Mouse (Mus musculus): ENCODE results near the gene Muc5ac. TPM values are rescaled to one million over a fixed set of nuclear protein-coding genes. Genes with fewer than 3 reads are reported as not detected.

The Muc5ac gene
- 0.03 TPM in 1 of 2 replicates, not detected in the other for polyA plus RNA-seq (2015; fragmentation: Nextera tagmentation; extraction: Ambion mirVana)

DNA sequence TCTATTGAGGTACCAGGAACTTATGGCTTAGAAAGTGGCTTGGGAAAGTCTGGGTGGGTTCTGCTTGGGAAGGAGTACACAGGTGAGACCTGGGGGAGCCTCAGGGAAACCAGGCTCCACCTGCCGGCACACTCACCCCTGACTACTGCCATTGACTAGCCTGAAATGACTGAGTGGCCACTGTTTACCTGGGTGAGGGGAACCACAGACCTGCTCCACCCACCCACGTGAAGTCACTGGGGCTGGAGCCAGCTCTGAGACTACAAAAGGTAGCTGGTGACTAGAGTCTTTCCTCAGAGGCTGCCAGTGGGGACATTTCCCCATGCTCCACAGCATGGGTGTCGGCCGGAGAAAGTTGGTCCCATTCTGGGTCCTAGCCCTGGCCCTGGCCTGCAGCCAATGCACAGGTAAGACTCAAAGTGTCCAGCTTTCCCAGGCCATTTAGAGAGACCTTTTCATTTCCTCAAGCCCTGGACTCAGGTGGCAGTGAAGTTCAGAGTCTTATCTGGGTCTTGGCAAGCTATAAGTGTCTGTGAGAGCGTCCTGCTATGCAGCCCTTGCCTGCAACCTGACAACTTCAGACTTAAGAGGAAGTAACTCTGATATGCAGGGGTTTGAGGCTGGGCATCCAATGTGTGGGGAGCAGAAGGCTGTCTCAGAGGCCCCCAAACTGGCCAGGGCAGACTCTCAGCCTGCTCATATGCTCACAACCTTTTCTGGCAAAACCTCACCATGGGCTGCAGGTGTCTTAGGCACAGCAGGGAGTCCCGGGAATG, at the start of gene Muc5ac:
Gene Muc5ac (plus strand): TSS at position 296 of the 776 bp plus-strand sequence.
- Histone ChIP-seq H3K4me3 (replicated peaks) (no peak within 1 kb of the TSS), H3K9me3 (no peaks in the 10 kb centered on the region), H3K9ac (no peak within 1 kb of the TSS), H3K27ac (no peak within 1 kb of the TSS), H3K36me3 (no peaks in the 10 kb centered on the region), H3K27me3 (replicated peaks) (no peaks in the 10 kb centered on the region), H3K4me1 (replicated peaks) (no peaks in the 10 kb centered on the region), H3K4me2 (replicated peaks) (no peak within 1 kb of the TSS)
- ATAC-seq: no peak
- WGBS: 79% methylated on average over 6 of the region's 6 CpGs

GRCm38 (mm10) chr7:141747451-141748100, 41.2 kb upstream of the Muc5ac start:
- no peak overlapping the region for H3K9ac ChIP-seq
- H3K27me3 ChIP-seq (replicated peaks): no peaks in the 10 kb centered on the region
- WGBS: 85% methylated on average over 7 of the region's 7 CpGs
- no peaks in the 10 kb centered on the region for H3K9me3 ChIP-seq
- no peak overlapping the region for H3K4me2 ChIP-seq (replicated peaks)
- H3K27ac ChIP-seq: no peak overlapping the region
- no peak for ATAC-seq
- H3K4me1 ChIP-seq (replicated peaks): no peaks in the 10 kb centered on the region
- H3K4me3 ChIP-seq (replicated peaks): no peak overlapping the region
- no peaks in the 10 kb centered on the region for H3K36me3 ChIP-seq

- Histone ChIP-seq H3K9me3 (no peaks in the 10 kb centered on the region), H3K4me1 (replicated peaks) (no peaks in the 10 kb centered on the region), H3K4me2 (replicated peaks) (no peak overlapping the region), H3K27ac (no peak overlapping the region), H3K36me3 (no peaks in the 10 kb centered on the region), H3K9ac (no peak overlapping the region), H3K27me3 (replicated peaks) (no peaks in the 10 kb centered on the region), H3K4me3 (replicated peaks) (no peak overlapping the region)
- WGBS: 76% methylated on average over 6 of the region's 6 CpGs
- no peak for ATAC-seq
Observed at GRCm38 (mm10) chr7:141752513-141752912, 36.3 kb upstream of the Muc5ac start.

DNA sequence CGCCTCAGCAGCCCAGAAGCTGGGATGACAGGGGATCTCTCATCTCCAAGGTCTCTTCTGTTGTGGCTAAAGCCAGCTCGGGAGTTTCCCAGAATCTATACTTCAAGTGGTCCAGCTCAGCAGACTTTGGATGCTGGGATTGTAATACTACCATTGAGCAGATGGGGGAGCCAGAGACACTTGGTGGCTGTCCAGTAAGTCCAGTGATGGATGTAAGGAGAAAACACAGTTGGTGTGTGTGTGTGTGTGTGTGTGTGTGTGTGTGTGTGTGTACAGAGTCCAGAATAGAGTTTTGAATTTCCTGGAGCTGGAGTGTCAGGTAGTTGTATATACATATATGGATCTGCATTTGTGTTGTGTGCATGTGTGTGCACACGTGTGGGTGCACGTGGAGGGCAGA, 32.9 kb upstream of the Muc5ac start:
- no peak overlapping the region for H3K4me2 ChIP-seq (replicated peaks)
- ATAC-seq: no peak; the same call in 1 of the 2 replicates

GRCm38 (mm10) chr7:141758291-141758690, 30.5 kb upstream of the Muc5ac start:
- Histone ChIP-seq H3K4me3 (replicated peaks) (no peak overlapping the region), H3K27ac (no peak overlapping the region), H3K27me3 (replicated peaks) (no peaks in the 10 kb centered on the region), H3K36me3 (no peaks in the 10 kb centered on the region), H3K4me2 (replicated peaks) (no peak overlapping the region), H3K4me1 (replicated peaks) (no peaks in the 10 kb centered on the region), H3K9ac (no peak overlapping the region), H3K9me3 (no peaks in the 10 kb centered on the region)
- WGBS: 74% methylated on average over 4 of the region's 4 CpGs
- ATAC-seq: no peak

More for the DNA sequence above, 32.9 kb upstream of the Muc5ac start:
- WGBS: 44% methylated on average over 4 of the region's 4 CpGs
- Histone ChIP-seq H3K4me3 (replicated peaks) (no peak overlapping the region), H3K9me3 (no peaks in the 10 kb centered on the region), H3K27ac (no peak overlapping the region), H3K4me1 (replicated peaks) (no peaks in the 10 kb centered on the region), H3K27me3 (replicated peaks) (no peaks in the 10 kb centered on the region), H3K9ac (no peak overlapping the region), H3K36me3 (no peaks in the 10 kb centered on the region)

DNA sequence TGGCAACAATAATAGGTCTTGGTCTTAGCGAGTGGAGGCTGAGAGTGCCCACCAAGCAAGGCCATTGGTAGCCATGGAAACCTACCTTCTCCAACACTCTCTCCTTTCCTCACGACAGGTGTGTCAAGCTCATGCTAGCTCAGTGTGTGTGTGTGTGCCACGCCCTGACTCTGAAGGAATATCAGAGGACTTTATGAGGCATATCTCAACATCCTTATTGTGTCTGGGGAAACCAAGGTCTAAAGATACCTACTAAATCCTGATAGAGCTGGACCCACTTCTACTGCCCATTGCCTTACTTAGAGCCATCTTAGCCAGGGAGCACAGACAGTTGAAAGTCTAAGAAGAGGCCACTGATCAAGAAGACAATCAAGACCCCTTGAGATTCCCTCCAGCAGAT, 18.3 kb upstream of the Muc5ac start:
- H3K4me3 ChIP-seq (replicated peaks): no peak overlapping the region
- 66% methylated on average over 3 of the region's 3 CpGs for WGBS
- no peaks in the 10 kb centered on the region for H3K27me3 ChIP-seq (replicated peaks)
- no peak overlapping the region for H3K9ac ChIP-seq
- no peaks in the 10 kb centered on the region for H3K9me3 ChIP-seq
- peak; percentile 81 for ATAC-seq
- no peaks in the 10 kb centered on the region for H3K36me3 ChIP-seq
- H3K4me1 ChIP-seq (replicated peaks): peaks cover 14% of the 10 kb centered on the region
- no peak overlapping the region for H3K4me2 ChIP-seq (replicated peaks)
- H3K27ac ChIP-seq: no peak overlapping the region

DNA sequence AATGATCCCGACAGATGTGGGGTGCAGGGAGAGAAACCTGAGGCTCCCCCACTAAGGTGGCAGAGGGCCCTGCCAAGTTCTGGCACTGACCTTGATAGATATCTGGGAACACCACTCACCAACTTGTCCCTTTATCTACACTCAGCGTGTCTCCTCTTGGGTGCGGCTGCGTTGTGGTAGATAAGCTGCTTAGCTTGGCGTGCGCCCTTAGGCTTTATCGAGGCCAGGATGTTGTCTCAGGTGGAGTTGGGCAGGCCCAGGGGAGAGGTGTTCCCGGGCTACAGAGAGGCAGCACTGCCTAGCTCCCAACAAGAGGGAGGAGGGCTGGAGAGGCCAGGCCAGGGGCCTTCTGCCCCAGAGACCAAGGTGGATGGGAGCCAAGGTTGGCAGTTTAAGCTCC, 17.8 kb upstream of the Muc5ac start:
- 73% methylated on average over 8 of the region's 8 CpGs for WGBS
- peak; percentile 94 for ATAC-seq

GRCm38 (mm10) chr7:141772058-141772557, 16.7 kb upstream of the Muc5ac start:
- Histone ChIP-seq H3K4me2 (replicated peaks) (no peak overlapping the region), H3K4me3 (replicated peaks) (no peak overlapping the region), H3K4me1 (replicated peaks) (peaks cover 14% of the 10 kb centered on the region), H3K27ac (no peak overlapping the region), H3K9ac (no peak overlapping the region), H3K27me3 (replicated peaks) (no peaks in the 10 kb centered on the region), H3K36me3 (no peaks in the 10 kb centered on the region), H3K9me3 (no peaks in the 10 kb centered on the region)
- 0 out of 2 replicates have a peak, but pooled peaks have one; percentile 32 for ATAC-seq
- WGBS: 48% methylated on average over 1 of the region's 1 CpGs

More for the DNA sequence above, 17.8 kb upstream of the Muc5ac start:
- peaks cover 14% of the 10 kb centered on the region for H3K4me1 ChIP-seq (replicated peaks)
- no peak overlapping the region for H3K4me2 ChIP-seq (replicated peaks)
- no peaks in the 10 kb centered on the region for H3K27me3 ChIP-seq (replicated peaks)
- no peak overlapping the region for H3K4me3 ChIP-seq (replicated peaks)
- no peak overlapping the region for H3K27ac ChIP-seq
- no peaks in the 10 kb centered on the region for H3K36me3 ChIP-seq
- H3K9ac ChIP-seq: no peak overlapping the region
- no peaks in the 10 kb centered on the region for H3K9me3 ChIP-seq

DNA sequence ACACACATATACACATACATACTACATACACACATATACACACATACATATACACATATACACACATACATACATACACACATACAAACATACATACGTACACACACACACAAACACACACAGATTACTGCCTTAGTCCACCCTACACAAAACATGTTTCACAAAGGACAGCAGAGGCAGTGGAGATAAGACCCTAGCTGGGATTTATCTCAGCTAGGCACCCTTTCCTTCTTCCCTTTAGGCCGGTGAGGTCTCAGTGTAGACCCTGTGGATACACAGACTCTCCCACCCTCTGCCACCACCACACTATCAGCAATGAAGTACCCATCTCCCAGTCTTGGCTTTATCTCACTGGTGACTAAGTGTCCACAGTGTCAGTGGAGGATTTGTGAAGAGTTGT, 13.9 kb upstream of the Muc5ac start:
- H3K27ac ChIP-seq: no peak overlapping the region
- H3K9ac ChIP-seq: no peak overlapping the region
- no peak overlapping the region for H3K4me2 ChIP-seq (replicated peaks)
- peaks cover 14% of the 10 kb centered on the region for H3K4me1 ChIP-seq (replicated peaks)
- no peak overlapping the region for H3K4me3 ChIP-seq (replicated peaks)
- H3K27me3 ChIP-seq (replicated peaks): no peaks in the 10 kb centered on the region
- no peaks in the 10 kb centered on the region for H3K36me3 ChIP-seq
- 85% methylated on average over 2 of the region's 2 CpGs for WGBS
- no peaks in the 10 kb centered on the region for H3K9me3 ChIP-seq
- no peak for ATAC-seq

DNA sequence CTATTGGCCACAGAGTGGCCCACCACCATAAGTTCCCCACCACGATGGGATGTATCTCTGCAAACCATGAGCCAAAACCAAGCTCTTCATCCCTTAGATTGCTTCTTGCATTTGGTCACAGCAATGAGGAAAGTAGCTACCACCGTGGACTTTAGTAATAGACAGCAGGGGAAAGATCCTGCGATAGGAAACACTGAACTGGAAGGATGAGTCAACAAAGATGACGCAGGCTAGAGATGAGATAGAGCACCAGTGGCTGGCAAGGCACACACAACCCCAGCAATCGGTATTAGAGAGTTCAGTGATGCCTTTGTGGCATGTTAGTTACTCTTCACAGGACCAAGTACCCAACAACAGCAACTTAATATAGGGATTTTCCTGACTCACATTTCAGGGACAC, 12.6 kb upstream of the Muc5ac start:
- no peaks in the 10 kb centered on the region for H3K36me3 ChIP-seq

GRCm38 (mm10) chr7:141794251-141794650, 5.5 kb downstream of the Muc5ac start:
- no peak overlapping the region for H3K4me2 ChIP-seq (replicated peaks)
- no peak overlapping the region for H3K9ac ChIP-seq
- no peaks in the 10 kb centered on the region for H3K27me3 ChIP-seq (replicated peaks)
- no peaks in the 10 kb centered on the region for H3K36me3 ChIP-seq
- no peak overlapping the region for H3K27ac ChIP-seq
- H3K9me3 ChIP-seq: 0 out of 2 replicates have a peak, but pooled peaks cover 7% of the 10 kb centered on the region
- WGBS: 97% methylated on average over 1 of the region's 1 CpGs
- H3K4me1 ChIP-seq (replicated peaks): no peaks in the 10 kb centered on the region
- ATAC-seq: no peak
- H3K4me3 ChIP-seq (replicated peaks): no peak overlapping the region

More for the DNA sequence above, 12.6 kb upstream of the Muc5ac start:
- H3K27ac ChIP-seq: no peak overlapping the region
- H3K4me2 ChIP-seq (replicated peaks): no peak overlapping the region
- H3K4me1 ChIP-seq (replicated peaks): peaks cover 13% of the 10 kb centered on the region
- H3K27me3 ChIP-seq (replicated peaks): no peaks in the 10 kb centered on the region
- no peak for ATAC-seq
- H3K4me3 ChIP-seq (replicated peaks): no peak overlapping the region
- H3K9me3 ChIP-seq: no peaks in the 10 kb centered on the region
- 88% methylated on average over 5 of the region's 5 CpGs for WGBS
- no peak overlapping the region for H3K9ac ChIP-seq

GRCm38 (mm10) chr7:141803206-141803605, 14.4 kb downstream of the Muc5ac start:
- no peaks in the 10 kb centered on the region for H3K4me1 ChIP-seq (replicated peaks)
- no peaks in the 10 kb centered on the region for H3K27me3 ChIP-seq (replicated peaks)
- WGBS: 88% methylated on average over 7 of the region's 7 CpGs
- no peaks in the 10 kb centered on the region for H3K9me3 ChIP-seq
- H3K4me3 ChIP-seq (replicated peaks): no peak overlapping the region
- H3K4me2 ChIP-seq (replicated peaks): no peak overlapping the region
- H3K27ac ChIP-seq: no peak overlapping the region
- H3K9ac ChIP-seq: no peak overlapping the region
- H3K36me3 ChIP-seq: no peaks in the 10 kb centered on the region
- ATAC-seq: no peak
